Mouse (Mus musculus): ENCODE results near the gene Gm43302. TPM values are rescaled to one million over a fixed set of nuclear protein-coding genes. Genes with fewer than 3 reads are reported as not detected.
"Not testable (repeated sequence)": the region's sequence is repeated elsewhere in the genome, so short reads cannot be mapped to it uniquely, and the experiment has no call there.

The Gm43302 gene
- not detected in 2 replicates for polyA plus RNA-seq (2015; fragmentation: Nextera tagmentation; extraction: Ambion mirVana)

DNA sequence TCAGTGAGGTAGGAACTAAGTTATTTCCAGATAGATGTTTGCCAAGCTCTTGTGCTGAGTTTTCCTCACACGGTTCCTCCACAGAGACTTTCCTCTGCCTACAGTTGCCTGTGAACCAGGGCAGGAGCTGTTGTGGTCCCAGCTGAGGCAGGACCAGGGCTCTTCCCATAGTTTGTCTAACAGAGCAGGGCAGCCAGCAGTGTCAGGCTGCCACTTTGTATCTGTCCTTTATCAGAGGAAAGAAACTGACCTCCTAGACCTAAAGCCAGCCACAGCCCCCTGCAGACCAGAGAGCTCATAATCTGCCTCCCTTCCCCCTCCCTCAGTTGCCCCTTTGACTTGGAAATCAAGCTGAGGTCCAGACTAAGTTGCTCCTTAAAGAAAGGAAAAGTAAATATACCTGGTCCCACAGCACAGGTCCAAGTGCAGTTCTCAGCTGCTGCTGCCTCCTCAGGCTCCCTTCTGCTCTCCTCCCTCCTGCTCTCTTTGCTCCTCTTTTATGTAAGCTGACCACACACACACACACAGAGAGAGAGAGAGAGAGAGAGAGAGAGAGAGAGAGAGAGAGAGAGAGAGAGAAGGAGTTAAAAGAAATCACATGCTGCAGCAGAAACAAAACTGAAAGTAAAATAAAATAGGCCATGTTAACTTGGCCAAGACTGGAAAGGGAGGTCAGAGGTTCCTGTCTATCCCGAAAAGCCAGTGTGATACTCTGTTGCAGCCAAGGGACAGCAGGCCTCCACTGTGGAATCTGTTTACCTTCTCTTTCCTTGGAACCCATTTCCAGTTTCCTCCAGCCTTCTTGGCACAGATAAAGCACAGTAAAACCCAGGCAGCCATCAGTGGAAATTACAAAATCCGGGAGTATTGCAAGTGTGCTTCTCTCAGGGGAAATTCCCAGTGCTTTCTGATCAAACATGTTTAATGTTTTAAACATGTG lies at the start of gene Gm43302, which contains the start of gene Gbp6:
Gm43302 (minus strand) TSS at position 470 of the 940 bp plus-strand sequence.
Gbp6 (minus strand) TSS at position 473 of the 940 bp plus-strand sequence.
- not testable (repeated sequence) for H3K4me2 ChIP-seq; H3K9ac ChIP-seq; H3K4me1 ChIP-seq; H3K36me3 ChIP-seq; H3K27me3 ChIP-seq; H3K27ac ChIP-seq; ATAC-seq (ENCODE audit: insufficient number of reproducible peaks, insufficient read depth, low FRiP score, low TSS enrichment, low read depth); H3K9me3 ChIP-seq; H3K4me3 ChIP-seq
- WGBS, result 35% methylated on average over 3 of the region's 3 CpGs

GRCm38 (mm10) chr5:105341281-105341680 lies 47.8 kb upstream of the Gm43302 start:
- no peak for ATAC-seq (ENCODE audit: insufficient number of reproducible peaks, insufficient read depth, low FRiP score, low TSS enrichment, low read depth)
- H3K4me1 ChIP-seq, result no peaks in the 10 kb centered on the region
- H3K9me3 ChIP-seq, result no peaks in the 10 kb centered on the region
- H3K9ac ChIP-seq, result no peak overlapping the region
- no peak overlapping the region for H3K4me3 ChIP-seq
- no peaks in the 10 kb centered on the region for H3K27me3 ChIP-seq
- H3K4me2 ChIP-seq, result no peak overlapping the region
- H3K36me3 ChIP-seq, result no peaks in the 10 kb centered on the region
- 64% methylated on average over 2 of the region's 2 CpGs for WGBS
- no peak overlapping the region for H3K27ac ChIP-seq

DNA sequence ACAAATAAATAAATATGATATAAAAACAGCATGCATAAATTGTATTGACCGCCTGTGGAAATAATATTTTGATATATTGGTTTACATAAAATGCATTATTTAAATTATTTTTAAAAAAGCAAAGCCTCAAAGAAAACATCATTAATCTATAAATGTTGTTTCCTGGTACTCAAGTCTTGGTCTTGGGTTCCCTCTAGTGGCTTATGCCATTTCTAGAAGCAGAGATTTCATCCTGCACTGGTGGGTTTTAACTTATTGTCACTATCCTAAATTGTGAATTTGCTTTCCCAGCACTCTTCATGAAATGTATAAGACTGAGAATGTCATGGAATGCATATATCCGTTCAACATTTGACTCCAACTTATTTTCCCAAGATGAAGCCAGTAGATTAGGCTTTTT lies 29.0 kb upstream of the Gm43302 start:
- no peaks in the 10 kb centered on the region for H3K4me1 ChIP-seq
- H3K27me3 ChIP-seq, result no peaks in the 10 kb centered on the region
- no peak for ATAC-seq (ENCODE audit: insufficient number of reproducible peaks, insufficient read depth, low FRiP score, low TSS enrichment, low read depth)
- H3K27ac ChIP-seq, result no peak overlapping the region
- H3K9me3 ChIP-seq, result no peaks in the 10 kb centered on the region
- H3K36me3 ChIP-seq, result no peaks in the 10 kb centered on the region
- H3K4me3 ChIP-seq, result no peak overlapping the region
- H3K9ac ChIP-seq, result no peak overlapping the region
- 72% methylated on average over 2 of the region's 2 CpGs for WGBS
- no peak overlapping the region for H3K4me2 ChIP-seq

- no peak for ATAC-seq (ENCODE audit: insufficient number of reproducible peaks, insufficient read depth, low FRiP score, low TSS enrichment, low read depth)
- Histone ChIP-seq H3K9me3 (no peaks in the 10 kb centered on the region), H3K4me3 (no peak overlapping the region), H3K36me3 (no peaks in the 10 kb centered on the region), H3K27ac (no peak overlapping the region), H3K4me1 (no peaks in the 10 kb centered on the region), H3K27me3 (no peaks in the 10 kb centered on the region), H3K4me2 (no peak overlapping the region), H3K9ac (no peak overlapping the region)
- WGBS, result 68% methylated on average over 2 of the region's 2 CpGs
Observed at GRCm38 (mm10) chr5:105310941-105311340, 17.4 kb upstream of the Gm43302 start.

DNA sequence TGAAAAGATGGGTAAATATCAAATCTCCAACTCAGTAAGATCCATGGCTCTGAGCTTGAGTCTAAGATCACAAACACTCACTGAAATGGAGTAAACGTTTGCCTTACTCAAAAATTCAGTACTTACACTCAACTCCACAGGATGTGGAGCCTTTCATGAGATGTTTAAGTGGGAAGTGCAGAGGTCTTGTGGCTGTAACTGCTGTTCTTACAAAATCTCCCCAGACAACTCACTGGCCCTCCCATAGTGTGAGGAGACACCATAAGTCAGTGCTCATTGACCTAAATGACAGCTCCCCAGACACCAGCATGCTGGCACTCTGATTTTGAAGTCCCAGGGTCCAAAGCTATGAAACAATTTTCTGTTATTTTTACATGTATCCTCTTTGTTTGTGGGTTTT lies 15.7 kb upstream of the Gm43302 start:
- WGBS, result 72% methylated on average over 1 of the region's 1 CpGs
- not testable (repeated sequence) for H3K9me3 ChIP-seq; H3K9ac ChIP-seq; H3K36me3 ChIP-seq; H3K4me3 ChIP-seq; H3K4me2 ChIP-seq; H3K27ac ChIP-seq; H3K4me1 ChIP-seq; H3K27me3 ChIP-seq; ATAC-seq (ENCODE audit: insufficient number of reproducible peaks, insufficient read depth, low FRiP score, low TSS enrichment, low read depth)

DNA sequence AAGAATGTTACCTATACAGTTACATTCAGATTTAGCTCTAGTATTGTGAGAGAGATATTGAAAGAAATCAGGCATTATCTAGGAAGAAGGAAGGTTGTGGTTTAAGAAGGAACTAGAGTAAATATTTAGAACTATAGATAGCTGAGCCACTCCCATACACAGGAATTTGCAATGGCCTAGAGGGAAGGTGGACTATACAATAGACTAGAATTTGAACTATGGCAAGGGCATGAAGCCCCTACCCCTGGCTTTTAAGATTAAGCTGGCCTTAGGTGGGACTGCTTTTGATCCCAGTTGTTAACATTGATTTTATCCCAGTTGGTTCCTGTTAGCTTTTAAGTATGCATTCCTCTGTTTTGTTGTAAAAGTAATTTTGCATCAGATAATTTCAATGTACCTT lies 13.5 kb upstream of the Gm43302 start:
- H3K9me3 ChIP-seq; ATAC-seq (ENCODE audit: insufficient number of reproducible peaks, insufficient read depth, low FRiP score, low TSS enrichment, low read depth): not testable (repeated sequence)

GRCm38 (mm10) chr5:105306159-105306581 lies 12.7 kb upstream of the Gm43302 start:
- H3K9me3 ChIP-seq, result no peaks in the 10 kb centered on the region

More for the DNA sequence above, 13.5 kb upstream of the Gm43302 start:
- H3K4me2 ChIP-seq, H3K27ac ChIP-seq, H3K27me3 ChIP-seq, H3K9ac ChIP-seq, H3K4me3 ChIP-seq, H3K36me3 ChIP-seq, H3K4me1 ChIP-seq: not testable (repeated sequence)

DNA sequence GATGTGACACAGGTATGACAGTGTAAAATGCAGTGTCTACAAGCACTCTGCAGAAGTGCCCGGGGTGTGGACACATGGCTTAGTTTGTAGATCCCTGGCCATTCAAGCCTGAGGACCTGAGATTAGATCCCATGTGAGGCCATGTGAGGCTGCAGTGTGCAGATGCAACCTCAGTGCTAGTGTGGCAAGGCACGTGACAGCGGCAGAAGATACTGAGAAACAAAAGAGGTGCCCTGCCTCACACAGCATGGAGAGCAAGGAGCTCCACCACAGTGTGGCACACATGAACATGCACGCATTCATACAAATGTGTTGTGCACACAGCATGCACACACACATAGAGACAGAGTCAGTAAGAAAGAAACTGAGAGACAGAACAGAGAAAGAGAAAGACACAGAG lies 12.2 kb upstream of the Gm43302 start:
- H3K27me3 ChIP-seq; ATAC-seq (ENCODE audit: insufficient number of reproducible peaks, insufficient read depth, low FRiP score, low TSS enrichment, low read depth); H3K36me3 ChIP-seq; H3K4me2 ChIP-seq; H3K9ac ChIP-seq; H3K27ac ChIP-seq; H3K4me3 ChIP-seq; H3K4me1 ChIP-seq; H3K9me3 ChIP-seq: not testable (repeated sequence)
- 96% methylated on average over 4 of the region's 4 CpGs for WGBS

More at GRCm38 (mm10) chr5:105306159-105306581, 12.7 kb upstream of the Gm43302 start:
- Histone ChIP-seq H3K4me3 (no peak overlapping the region), H3K27ac (no peak overlapping the region), H3K4me1 (no peaks in the 10 kb centered on the region), H3K27me3 (no peaks in the 10 kb centered on the region), H3K36me3 (no peaks in the 10 kb centered on the region), H3K4me2 (no peak overlapping the region), H3K9ac (no peak overlapping the region)
- no peak for ATAC-seq (ENCODE audit: insufficient number of reproducible peaks, insufficient read depth, low FRiP score, low TSS enrichment, low read depth)
- 83% methylated on average over 1 of the region's 1 CpGs for WGBS

- 78% methylated on average over 4 of the region's 4 CpGs for WGBS
- Histone ChIP-seq H3K9me3 (no peaks in the 10 kb centered on the region), H3K4me2 (no peak overlapping the region), H3K27me3 (no peaks in the 10 kb centered on the region), H3K4me1 (no peaks in the 10 kb centered on the region), H3K4me3 (no peak overlapping the region), H3K27ac (no peak overlapping the region), H3K9ac (no peak overlapping the region), H3K36me3 (no peaks in the 10 kb centered on the region)
- ATAC-seq (ENCODE audit: insufficient number of reproducible peaks, insufficient read depth, low FRiP score, low TSS enrichment, low read depth), result no peak
Observed at GRCm38 (mm10) chr5:105301963-105302362, 8.5 kb upstream of the Gm43302 start.

DNA sequence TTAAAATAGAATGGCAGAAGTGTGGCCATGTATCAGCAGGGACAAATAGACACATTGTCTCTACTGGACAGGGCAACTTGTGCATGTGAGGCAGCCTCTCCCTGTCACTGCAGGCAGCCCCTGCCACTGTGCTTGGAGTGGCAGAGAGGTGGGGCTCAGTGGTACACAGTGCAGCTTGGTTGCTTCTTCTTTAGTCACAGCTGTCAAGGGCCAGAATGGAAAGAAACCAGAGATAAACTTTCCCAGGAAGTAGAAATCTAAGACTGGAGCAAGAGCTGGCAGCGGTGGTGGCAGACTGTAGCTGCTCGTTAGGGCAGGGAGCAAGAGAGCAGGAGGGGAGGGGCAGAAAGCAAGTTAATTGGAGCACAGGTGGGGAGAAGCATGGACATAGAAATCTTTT lies 8.0 kb upstream of the Gm43302 start:
- H3K36me3 ChIP-seq, result no peaks in the 10 kb centered on the region
- no peak overlapping the region for H3K9ac ChIP-seq
- no peak overlapping the region for H3K27ac ChIP-seq
- H3K9me3 ChIP-seq, result no peaks in the 10 kb centered on the region
- H3K4me2 ChIP-seq, result no peak overlapping the region
- no peaks in the 10 kb centered on the region for H3K4me1 ChIP-seq
- no peak overlapping the region for H3K4me3 ChIP-seq
- 33% methylated on average over 2 of the region's 2 CpGs for WGBS
- no peaks in the 10 kb centered on the region for H3K27me3 ChIP-seq
- ATAC-seq (ENCODE audit: insufficient number of reproducible peaks, insufficient read depth, low FRiP score, low TSS enrichment, low read depth), result no peak

DNA sequence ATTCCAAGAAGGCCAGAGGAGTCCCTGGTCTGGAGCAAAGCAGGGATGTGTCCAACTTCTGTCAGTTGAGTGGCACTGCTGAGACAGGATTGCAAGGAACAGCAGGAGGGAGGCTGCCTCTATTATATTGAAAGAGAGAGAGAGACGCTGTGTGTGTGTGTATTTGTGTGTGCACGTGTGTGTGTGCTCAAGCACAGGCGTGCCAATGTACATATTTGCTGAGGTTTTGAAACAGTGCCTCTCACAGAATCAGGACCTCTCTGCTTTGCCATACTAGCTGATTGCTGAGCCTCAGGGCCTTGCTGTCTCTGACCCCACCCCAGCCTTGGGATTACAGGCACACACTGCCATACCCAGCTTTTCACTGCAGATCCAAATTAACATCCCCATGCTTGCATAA lies 2.3 kb upstream of the Gm43302 start:
- 87% methylated on average over 3 of the region's 3 CpGs for WGBS
- Histone ChIP-seq H3K9ac (no peak overlapping the region), H3K4me2 (no peak overlapping the region), H3K36me3 (no peaks in the 10 kb centered on the region), H3K9me3 (no peaks in the 10 kb centered on the region), H3K4me1 (no peaks in the 10 kb centered on the region), H3K27ac (no peak overlapping the region), H3K4me3 (no peak overlapping the region), H3K27me3 (no peaks in the 10 kb centered on the region)
- no peak for ATAC-seq (ENCODE audit: insufficient number of reproducible peaks, insufficient read depth, low FRiP score, low TSS enrichment, low read depth)

- no peaks in the 10 kb centered on the region for H3K4me1 ChIP-seq
- H3K4me3 ChIP-seq, result no peak overlapping the region
- no peak for ATAC-seq (ENCODE audit: insufficient number of reproducible peaks, insufficient read depth, low FRiP score, low TSS enrichment, low read depth)
- 86% methylated on average over 1 of the region's 1 CpGs for WGBS
- no peaks in the 10 kb centered on the region for H3K36me3 ChIP-seq
- H3K27me3 ChIP-seq, result no peaks in the 10 kb centered on the region
- no peak overlapping the region for H3K9ac ChIP-seq
- no peak overlapping the region for H3K4me2 ChIP-seq
- H3K27ac ChIP-seq, result no peak overlapping the region
- no peaks in the 10 kb centered on the region for H3K9me3 ChIP-seq
Observed at GRCm38 (mm10) chr5:105292492-105292891, 1.0 kb downstream of the Gm43302 start.

All from embryonic facial prominence, embryonic 13.5 days (tissue).